Mouse (Mus musculus) forebrain, embryonic 13.5 days (tissue): ENCODE data around the gene 2510039O18Rik. TPM values are rescaled to one million over a fixed set of nuclear protein-coding genes. Genes with fewer than 3 reads are reported as not detected.
A peak's percentile ranks its signal among the peaks of the same experiment; 100 is the strongest.

Experiments
- ATAC-seq: fragments of 200-750 bp; cut with Nextera tagmentation; 2 replicates; pipeline ENCODE4 v1.8.0; 2017
- H3K27ac ChIP-seq: fragments of 300-500 bp; sonication (generic); 2 replicates; pipeline ENCODE4 v1.5.1; 2015; ENCODE audit warnings: inconsistent platforms, mild to moderate bottlenecking, moderate library complexity
- H3K27me3 ChIP-seq: fragments of 300-500 bp; sonication (generic); 2 replicates; pipeline ENCODE4 v1.6.1; 2015; ENCODE audit warnings: mild to moderate bottlenecking, inconsistent platforms
- H3K36me3 ChIP-seq: fragments of 300-500 bp; sonication (generic); 2 replicates; pipeline ENCODE4 v1.6.1; 2015; ENCODE audit warnings: mild to moderate bottlenecking, inconsistent platforms; ENCODE audit not compliant: poor library complexity, severe bottlenecking
- H3K4me1 ChIP-seq: fragments of 300-500 bp; sonication (generic); 2 replicates; pipeline ENCODE4 v1.6.1; 2015; ENCODE audit warnings: inconsistent platforms
- H3K4me2 ChIP-seq: fragments of 300-500 bp; sonication (generic); 2 replicates; pipeline ENCODE4 v1.6.1; 2015; ENCODE audit warnings: inconsistent platforms, mild to moderate bottlenecking, moderate library complexity
- H3K4me3 ChIP-seq: fragments of 300-500 bp; sonication (generic); 2 replicates; pipeline ENCODE4 v1.5.1; 2015; ENCODE audit warnings: mild to moderate bottlenecking, inconsistent platforms
- H3K9ac ChIP-seq: fragments of 300-500 bp; sonication (generic); 2 replicates; pipeline ENCODE4 v1.6.1; 2015; ENCODE audit warnings: mild to moderate bottlenecking, inconsistent platforms
- H3K9me3 ChIP-seq: fragments of 300-500 bp; sonication (generic); replicated peaks from 2 replicates; pipeline ENCODE4 v1.6.1; 2016; ENCODE audit warnings: inconsistent platforms
- WGBS: fragments of 180-500 bp; shearing (Covaris S2); methylation state at CpG from one replicate; pipeline ENCODE4 v1.1.7; 2015; 5-methylcytosine and 5-hydroxymethylcytosine counted together
- polyA plus RNA-seq: library from polyadenylated mRNA; unstranded; fragments of >200 nt; fragmentation: Nextera tagmentation; extraction: Ambion mirVana; gene quantifications from 2 replicates; pipeline ENCODE4 v1.2.1, GENCODE M21; 2015

The 2510039O18Rik gene
- 9.0 and 10.2 TPM in 2 replicates for polyA plus RNA-seq

GRCm38 (mm10) chr4:147940576-147941044 lies at the start of gene 2510039O18Rik:
TSS of gene 2510039O18Rik (plus strand) at chr4:147940895.
- H3K9ac ChIP-seq = peak within 1 kb of the TSS; percentile 93
- H3K4me2 ChIP-seq = peak within 1 kb of the TSS; percentile 100
- peak; percentile 72 for ATAC-seq
- H3K9me3 ChIP-seq = no peaks in the 10 kb centered on the region
- peak within 1 kb of the TSS; percentile 93 for H3K4me3 ChIP-seq
- H3K36me3 ChIP-seq = peaks cover 28% of the 10 kb centered on the region
- H3K27me3 ChIP-seq = peaks cover 9% of the 10 kb centered on the region; the same call in 1 of the 2 replicates
- under 1% methylated on average over 34 of the region's 35 CpGs for WGBS
- peaks cover 36% of the 10 kb centered on the region for H3K4me1 ChIP-seq
- peak within 1 kb of the TSS; percentile 63 for H3K27ac ChIP-seq

GRCm38 (mm10) chr4:147895815-147896330 lies 44.8 kb upstream of the 2510039O18Rik start:
- no peak overlapping the region for H3K4me3 ChIP-seq
- ATAC-seq = no peak
- H3K36me3 ChIP-seq = peaks cover 97% of the 10 kb centered on the region
- H3K9me3 ChIP-seq = no peaks in the 10 kb centered on the region
- WGBS = 92% methylated on average over 4 of the region's 4 CpGs
- H3K27me3 ChIP-seq = no peaks in the 10 kb centered on the region
- no peaks in the 10 kb centered on the region for H3K4me1 ChIP-seq
- no peak overlapping the region for H3K27ac ChIP-seq
- H3K4me2 ChIP-seq = no peak overlapping the region
- H3K9ac ChIP-seq = no peak overlapping the region

GRCm38 (mm10) chr4:147896411-147896810 lies 44.3 kb upstream of the 2510039O18Rik start:
- WGBS = 59% methylated on average over 1 of the region's 1 CpGs
- Histone ChIP-seq H3K4me1 (no peaks in the 10 kb centered on the region), H3K4me2 (no peak overlapping the region), H3K9ac (no peak overlapping the region), H3K36me3 (peaks cover 93% of the 10 kb centered on the region), H3K4me3 (no peak overlapping the region), H3K9me3 (no peaks in the 10 kb centered on the region), H3K27ac (no peak overlapping the region), H3K27me3 (no peaks in the 10 kb centered on the region)
- ATAC-seq = no peak

- Histone ChIP-seq H3K4me1 (no peaks in the 10 kb centered on the region), H3K9ac (no peak overlapping the region), H3K36me3 (peaks cover 91% of the 10 kb centered on the region), H3K27ac (no peak overlapping the region), H3K9me3 (no peaks in the 10 kb centered on the region), H3K27me3 (no peaks in the 10 kb centered on the region), H3K4me3 (no peak overlapping the region), H3K4me2 (no peak overlapping the region)
- ATAC-seq = no peak
- WGBS = 85% methylated on average over 3 of the region's 3 CpGs
Measured at GRCm38 (mm10) chr4:147897348-147897747, 43.3 kb upstream of the 2510039O18Rik start.

- Histone ChIP-seq H3K4me2 (no peak overlapping the region), H3K9me3 (no peaks in the 10 kb centered on the region), H3K4me3 (no peak overlapping the region), H3K4me1 (peaks cover 14% of the 10 kb centered on the region), H3K36me3 (peaks cover 71% of the 10 kb centered on the region), H3K27ac (no peak overlapping the region), H3K9ac (no peak overlapping the region), H3K27me3 (no peaks in the 10 kb centered on the region)
- 90% methylated on average over 7 of the region's 7 CpGs for WGBS
- ATAC-seq = no peak
Measured at GRCm38 (mm10) chr4:147900452-147900851, 40.2 kb upstream of the 2510039O18Rik start.

- no peaks in the 10 kb centered on the region for H3K9me3 ChIP-seq
- WGBS = 94% methylated on average over 12 of the region's 12 CpGs
- no peak overlapping the region for H3K4me3 ChIP-seq
Measured at GRCm38 (mm10) chr4:147902906-147903500, 37.7 kb upstream of the 2510039O18Rik start.

GRCm38 (mm10) chr4:147903601-147904000 lies 37.1 kb upstream of the 2510039O18Rik start:
- Histone ChIP-seq H3K27me3 (no peaks in the 10 kb centered on the region), H3K4me3 (peak overlapping the region; percentile 90), H3K4me1 (peaks cover 14% of the 10 kb centered on the region), H3K27ac (no peak overlapping the region), H3K9ac (peak overlapping the region; percentile 88), H3K4me2 (peak overlapping the region; percentile 68), H3K9me3 (no peaks in the 10 kb centered on the region), H3K36me3 (peaks cover 40% of the 10 kb centered on the region)
- 86% methylated on average over 3 of the region's 3 CpGs for WGBS
- no peak for ATAC-seq

More at GRCm38 (mm10) chr4:147902906-147903500, 37.7 kb upstream of the 2510039O18Rik start:
- Histone ChIP-seq H3K27ac (no peak overlapping the region), H3K27me3 (no peaks in the 10 kb centered on the region), H3K36me3 (peaks cover 46% of the 10 kb centered on the region), H3K4me1 (peaks cover 14% of the 10 kb centered on the region), H3K4me2 (peak overlapping the region; percentile 68), H3K9ac (no peak overlapping the region)
- ATAC-seq = no peak

- Histone ChIP-seq H3K9me3 (no peaks in the 10 kb centered on the region), H3K36me3 (peaks cover 31% of the 10 kb centered on the region), H3K4me1 (peaks cover 14% of the 10 kb centered on the region), H3K27me3 (no peaks in the 10 kb centered on the region), H3K4me3 (peak within 1 kb of the TSS; percentile 90), H3K4me2 (peak within 1 kb of the TSS; percentile 68), H3K9ac (peak within 1 kb of the TSS; percentile 88), H3K27ac (peak within 1 kb of the TSS; percentile 61)
- peak; percentile 96 for ATAC-seq
- under 1% methylated on average over 53 of the region's 59 CpGs for WGBS
Measured at GRCm38 (mm10) chr4:147904313-147905089, 36.2 kb upstream of the 2510039O18Rik start, which contains the start of gene Mfn2. TSS of gene Mfn2 (minus strand) at chr4:147904704.

GRCm38 (mm10) chr4:147905090-147905659 lies 35.5 kb upstream of the 2510039O18Rik start:
- Histone ChIP-seq H3K4me3 (peak overlapping the region; percentile 90), H3K4me1 (peaks cover 14% of the 10 kb centered on the region), H3K27me3 (no peaks in the 10 kb centered on the region), H3K27ac (0 out of 2 replicates have a peak overlapping the region, but pooled peaks have one; percentile 61), H3K9ac (peak overlapping the region; percentile 88), H3K4me2 (peak overlapping the region; percentile 59), H3K36me3 (peaks cover 24% of the 10 kb centered on the region), H3K9me3 (no peaks in the 10 kb centered on the region)
- 0% methylated on average over 8 of the region's 8 CpGs for WGBS
- ATAC-seq = peak; percentile 50; the same call in 1 of the 2 replicates

- H3K9ac ChIP-seq = no peak overlapping the region
- H3K36me3 ChIP-seq = peaks cover 16% of the 10 kb centered on the region
- ATAC-seq = no peak
- 87% methylated on average over 5 of the region's 5 CpGs for WGBS
- no peaks in the 10 kb centered on the region for H3K9me3 ChIP-seq
- peaks cover 14% of the 10 kb centered on the region for H3K4me1 ChIP-seq
- H3K27ac ChIP-seq = no peak overlapping the region
- H3K4me2 ChIP-seq = no peak overlapping the region
- H3K27me3 ChIP-seq = no peaks in the 10 kb centered on the region
- H3K4me3 ChIP-seq = no peak overlapping the region
Measured at GRCm38 (mm10) chr4:147906230-147906629, 34.5 kb upstream of the 2510039O18Rik start.

GRCm38 (mm10) chr4:147909486-147909885 lies 31.2 kb upstream of the 2510039O18Rik start:
- H3K36me3 ChIP-seq = no peaks in the 10 kb centered on the region
- no peaks in the 10 kb centered on the region for H3K9me3 ChIP-seq
- no peak overlapping the region for H3K27ac ChIP-seq
- 92% methylated on average over 5 of the region's 5 CpGs for WGBS
- no peak overlapping the region for H3K4me2 ChIP-seq
- no peak overlapping the region for H3K4me3 ChIP-seq
- no peaks in the 10 kb centered on the region for H3K27me3 ChIP-seq
- H3K9ac ChIP-seq = no peak overlapping the region
- H3K4me1 ChIP-seq = peaks cover 4% of the 10 kb centered on the region
- no peak for ATAC-seq
